Mouse (Mus musculus): ENCODE data around the gene Efhc2.

Gene Efhc2

DNA sequence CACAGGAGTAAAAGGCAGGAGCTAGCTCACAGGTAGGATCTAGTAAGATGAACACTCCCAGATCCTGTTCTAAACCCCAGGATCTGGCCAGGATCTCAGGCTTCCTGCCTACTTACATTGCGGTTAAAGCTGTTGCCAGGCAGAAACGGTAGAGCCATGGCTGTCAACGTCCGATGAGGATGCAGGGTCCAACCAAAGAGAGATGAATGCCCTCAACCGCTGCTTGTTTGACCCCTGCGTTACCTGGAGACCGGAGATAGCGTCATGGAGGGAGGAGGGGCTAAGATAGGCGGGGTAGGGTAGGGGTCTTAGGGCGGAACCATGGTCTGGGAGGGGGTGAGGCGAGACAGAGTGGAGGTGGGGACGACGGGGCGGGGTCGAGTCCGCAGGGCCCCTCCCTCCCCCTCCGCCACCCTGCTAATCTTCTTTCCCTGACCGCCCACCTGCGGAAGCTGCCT lies at the start of gene Efhc2:
TSS of gene Efhc2 (minus strand) at position 243 of the 458 bp plus-strand sequence.
- POLR2A ChIA-PET: no interaction called here
- CTCF ChIA-PET: no interaction called here

GRCm38 (mm10) chrX:17365114-17365513 lies 45.9 kb upstream of the Efhc2 start:
- CTCF ChIA-PET: no interaction called here
- POLR2A ChIA-PET: no interaction called here

- CTCF ChIA-PET: no interaction called here
- POLR2A ChIA-PET: no interaction called here
Observed at GRCm38 (mm10) chrX:17300349-17300880, 18.8 kb downstream of the Efhc2 start.

- ChIA-PET CTCF (no interaction called here), POLR2A (no interaction called here)
Observed at GRCm38 (mm10) chrX:17283899-17284298, 35.3 kb downstream of the Efhc2 start.

- CTCF ChIA-PET: no interaction called here
- POLR2A ChIA-PET: no interaction called here
Observed at GRCm38 (mm10) chrX:17225141-17225540, 94.0 kb downstream of the Efhc2 start.

DNA sequence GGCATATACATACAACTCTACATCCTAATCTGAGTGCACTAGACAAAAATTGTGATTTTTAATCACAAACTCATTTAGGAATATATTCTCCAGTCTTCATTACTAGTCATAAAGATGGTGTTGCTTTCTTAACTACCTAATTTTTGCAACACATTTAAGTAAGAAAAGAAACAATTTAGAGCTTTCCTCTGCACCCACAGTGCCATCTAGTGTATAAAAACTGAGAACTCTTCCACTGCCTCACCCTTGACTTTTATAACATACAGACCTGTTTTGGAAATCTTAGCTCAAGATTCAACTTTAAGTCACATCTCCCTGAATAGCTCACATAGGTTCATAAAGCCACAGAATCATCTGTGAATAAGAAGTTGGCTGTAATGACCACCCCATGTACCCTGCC lies 101.7 kb downstream of the Efhc2 start:
- POLR2A ChIA-PET: no interaction called here

DNA sequence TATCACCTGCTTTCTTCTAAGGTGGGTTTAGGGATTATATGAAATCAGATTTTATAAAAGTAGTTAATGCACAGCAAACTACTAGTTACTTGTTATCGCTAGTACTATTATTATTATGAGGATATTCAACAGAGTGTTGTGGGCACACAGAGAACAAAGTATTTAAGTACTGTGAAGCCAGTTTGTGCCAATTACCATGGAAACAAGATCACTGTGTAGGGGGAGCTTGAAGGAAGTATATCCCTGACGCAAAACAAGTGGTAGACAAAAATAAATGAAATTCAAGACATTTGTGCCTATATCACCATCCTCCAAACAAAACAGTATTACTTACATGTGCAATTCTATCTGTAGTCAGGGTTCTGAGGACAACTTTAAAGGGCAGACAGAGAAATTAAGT lies 105.7 kb downstream of the Efhc2 start:
- CTCF ChIA-PET: no interaction called here
- POLR2A ChIA-PET: no interaction called here

More for the DNA sequence above, 101.7 kb downstream of the Efhc2 start:
- CTCF ChIA-PET: interaction anchor here in 1 of 4 experiments (1.1 to 1.3 kb wide), 3 partner anchors 8 to 324 kb away, joined by 3 read pairs; no protein-coding TSS in a partner anchor

- POLR2A ChIA-PET: no interaction called here
- CTCF ChIA-PET: no interaction called here
Observed at GRCm38 (mm10) chrX:17175748-17176147, 143.4 kb downstream of the Efhc2 start.

DNA sequence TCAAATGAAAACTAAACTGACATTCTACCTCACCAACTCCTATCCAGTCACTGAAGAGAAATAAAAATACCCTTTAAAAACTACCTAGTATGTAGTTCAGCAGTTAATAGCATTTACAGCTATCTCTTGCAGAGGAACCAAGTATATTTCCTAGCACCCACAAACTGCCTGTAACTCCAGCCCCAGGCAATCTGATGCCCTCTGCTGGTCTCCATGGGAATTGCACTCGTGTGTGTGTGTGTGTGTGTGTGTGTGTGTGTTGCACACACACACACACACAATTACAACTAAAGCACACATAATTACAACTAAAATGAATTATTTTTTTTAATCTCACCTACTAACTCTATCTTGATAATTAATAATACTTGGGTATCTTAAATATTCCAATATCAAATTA lies 153.5 kb downstream of the Efhc2 start:
- CTCF ChIA-PET: interaction anchor here in 1 of 4 experiments (0.9 kb wide), 1 partner anchor 52 kb away, joined by 3 read pairs; no protein-coding TSS in a partner anchor
- POLR2A ChIA-PET: interaction anchor here in 1 of 4 experiments (0.6 kb wide), 1 partner anchor 10 kb away, joined by 3 read pairs; no protein-coding TSS in a partner anchor

All from embryonic stem cell, embryonic (primary cell).